Mouse (Mus musculus) heart, embryonic 14.5 days (tissue): ENCODE results near the gene Ercc6l2. TPM values are rescaled to one million over a fixed set of nuclear protein-coding genes. Genes with fewer than 3 reads are reported as not detected.

Experiments
- ATAC-seq: fragments of 200-750 bp; cut with Nextera tagmentation; 2 replicates; pipeline ENCODE4 v1.8.0; 2017; ENCODE audit warnings: low read depth, moderate TSS enrichment; ENCODE audit not compliant: insufficient number of reproducible peaks, insufficient read depth, low FRiP score
- H3K27ac ChIP-seq, 2 experiments: fragments of 200-500 bp in 1 of 2; fragments of 300-500 bp in 1 of 2; sonication (generic) in 1 of 2; replicated peaks in 1 of 2; 2 replicates each; pipeline ENCODE4 v1.5.1; 2012 to 2014; ENCODE audit warnings: low read depth in 2 of 2, low read length in 2 of 2, control low read depth in 1 of 2, mild to moderate bottlenecking in 1 of 2, mixed read lengths in 1 of 2; ENCODE audit not compliant: control insufficient read depth in 1 of 2, insufficient read depth in 1 of 2
- H3K27me3 ChIP-seq: fragments of 300-500 bp; sonication (generic); 2 replicates; pipeline ENCODE4 v1.6.1; 2014; ENCODE audit warnings: mild to moderate bottlenecking, low read length, control low read depth; ENCODE audit not compliant: control insufficient read depth, insufficient read depth
- H3K36me3 ChIP-seq: fragments of 300-500 bp; sonication (generic); 2 replicates; pipeline ENCODE4 v1.6.1; 2014; ENCODE audit warnings: mild to moderate bottlenecking, control low read depth, low read length, mixed read lengths; ENCODE audit not compliant: control insufficient read depth, insufficient read depth
- H3K4me1 ChIP-seq, 2 experiments: fragments of 200-500 bp in 1 of 2; fragments of 300-500 bp in 1 of 2; sonication (generic) in 1 of 2; 2 replicates each; pipeline ENCODE4 v1.6.1; 2012 to 2014; ENCODE audit warnings: low read length in 2 of 2, control low read depth in 1 of 2, mixed read lengths in 1 of 2; ENCODE audit not compliant: control insufficient read depth in 2 of 2, insufficient read depth in 2 of 2
- H3K4me2 ChIP-seq: fragments of 300-500 bp; sonication (generic); 2 replicates; pipeline ENCODE4 v1.6.1; 2014; ENCODE audit warnings: mild to moderate bottlenecking, low read length
- H3K4me3 ChIP-seq, 2 experiments: fragments of 200-500 bp in 1 of 2; fragments of 300-500 bp in 1 of 2; sonication (generic) in 1 of 2; 2 replicates each; pipeline ENCODE4 v1.5.1; 2012 to 2014; ENCODE audit warnings: low read length in 2 of 2, mild to moderate bottlenecking in 2 of 2, control low read depth in 1 of 2, low read depth in 1 of 2, moderate library complexity in 1 of 2; ENCODE audit not compliant: control insufficient read depth in 1 of 2, insufficient read depth in 1 of 2
- H3K9ac ChIP-seq: fragments of 300-500 bp; sonication (generic); 2 replicates; pipeline ENCODE4 v1.6.1; 2014; ENCODE audit warnings: mild to moderate bottlenecking, low read length
- H3K9me3 ChIP-seq: fragments of 300-500 bp; sonication (generic); 2 replicates; pipeline ENCODE4 v1.6.1; 2016; ENCODE audit warnings: low read length, control low read depth; ENCODE audit not compliant: control insufficient read depth
- WGBS: fragments of 180-500 bp; shearing (Covaris S2); extraction: QIAGEN DNeasy Blood & Tissue Kit; methylation state at CpG from one replicate; pipeline ENCODE4 v1.1.7; 2014; 5-methylcytosine and 5-hydroxymethylcytosine counted together
- polyA plus RNA-seq: library from polyadenylated mRNA; unstranded; fragments of >200 nt; fragmentation: Nextera tagmentation; extraction: Ambion mirVana; gene quantifications from 2 replicates; pipeline ENCODE4 v1.2.1, GENCODE M21; 2014

Ercc6l2 gene
- polyA plus RNA-seq, 1 experiment from 2014 or later: 14.3 TPM

DNA sequence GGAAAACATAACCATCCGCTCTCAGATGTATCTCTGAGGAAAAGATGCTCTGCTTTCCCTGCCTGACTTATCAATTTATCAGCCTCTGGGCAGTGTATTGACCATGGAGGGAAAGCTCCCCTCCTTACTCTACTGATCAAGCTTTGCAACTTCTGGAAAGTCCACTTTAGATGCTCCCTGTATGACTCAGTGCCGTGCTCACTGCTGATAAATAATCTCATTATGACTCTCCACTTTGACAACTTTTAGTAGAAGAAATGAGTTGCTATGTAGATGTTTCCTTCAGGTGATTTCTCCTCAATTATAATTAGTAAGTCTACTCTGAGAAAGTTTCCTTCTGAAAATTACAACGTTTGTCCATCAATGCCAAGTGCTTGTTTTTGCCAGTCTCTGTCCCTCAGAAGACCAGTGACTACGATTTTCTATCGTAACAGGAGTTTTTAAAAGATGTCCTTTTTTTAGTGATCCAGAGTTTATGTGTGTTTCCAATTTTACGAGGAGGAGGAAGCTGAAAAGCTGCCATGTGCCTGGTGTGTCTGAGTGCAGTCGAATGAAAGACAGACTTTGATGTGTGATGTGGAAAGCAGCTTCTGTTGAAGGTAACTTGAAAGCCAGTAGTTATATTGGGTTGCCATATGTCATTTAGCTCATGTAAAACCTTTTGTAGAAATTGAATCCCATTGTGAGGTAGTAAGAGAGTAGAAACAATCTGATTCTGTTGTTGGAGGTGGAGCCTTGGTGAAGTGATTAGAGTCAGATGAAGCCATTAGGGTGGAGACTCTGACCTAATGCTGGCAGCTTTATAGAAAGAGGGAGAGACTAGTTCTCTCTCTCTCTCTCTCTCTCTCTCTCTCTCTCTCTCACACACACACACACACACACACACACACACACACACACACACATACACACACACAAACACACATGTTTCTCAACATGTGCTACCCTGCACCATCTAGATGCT lies 21.4 kb upstream of the Ercc6l2 start:
- no peaks in the 10 kb centered on the region for H3K9me3 ChIP-seq
- 74% methylated on average over 7 of the region's 7 CpGs for WGBS
- H3K27ac ChIP-seq: no peak overlapping the region
- no peak overlapping the region for H3K9ac ChIP-seq
- no peak for ATAC-seq
- H3K36me3 ChIP-seq: no peaks in the 10 kb centered on the region
- H3K27me3 ChIP-seq: no peaks in the 10 kb centered on the region
- H3K4me3 ChIP-seq: no peak overlapping the region
- H3K4me1 ChIP-seq: no peaks in the 10 kb centered on the region
- H3K4me2 ChIP-seq: no peak overlapping the region

DNA sequence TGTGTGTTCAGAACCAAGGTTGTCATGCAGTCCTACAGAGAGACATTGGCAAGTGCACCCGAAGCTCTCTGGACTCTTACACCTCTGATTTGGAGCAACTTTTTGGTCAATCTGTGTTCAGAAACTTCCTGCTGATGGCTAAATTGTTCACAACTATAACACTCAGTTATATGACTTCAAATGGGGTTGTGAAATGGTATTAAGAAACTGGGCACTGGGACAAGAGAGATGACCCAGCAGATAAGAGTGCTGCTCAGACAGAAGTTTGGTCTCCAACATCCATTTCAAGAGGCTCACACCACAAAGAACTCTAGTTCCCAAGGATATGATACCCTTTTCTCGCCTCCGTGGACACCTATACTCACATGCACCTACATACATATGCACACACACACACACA lies 16.4 kb upstream of the Ercc6l2 start:
- no peak overlapping the region for H3K4me3 ChIP-seq
- H3K9me3 ChIP-seq: no peaks in the 10 kb centered on the region
- H3K27me3 ChIP-seq: no peaks in the 10 kb centered on the region
- H3K9ac ChIP-seq: no peak overlapping the region
- no peaks in the 10 kb centered on the region for H3K4me1 ChIP-seq
- no peak overlapping the region for H3K4me2 ChIP-seq
- H3K36me3 ChIP-seq: no peaks in the 10 kb centered on the region
- no peak overlapping the region for H3K27ac ChIP-seq
- 80% methylated on average over 3 of the region's 3 CpGs for WGBS
- ATAC-seq: no peak

DNA sequence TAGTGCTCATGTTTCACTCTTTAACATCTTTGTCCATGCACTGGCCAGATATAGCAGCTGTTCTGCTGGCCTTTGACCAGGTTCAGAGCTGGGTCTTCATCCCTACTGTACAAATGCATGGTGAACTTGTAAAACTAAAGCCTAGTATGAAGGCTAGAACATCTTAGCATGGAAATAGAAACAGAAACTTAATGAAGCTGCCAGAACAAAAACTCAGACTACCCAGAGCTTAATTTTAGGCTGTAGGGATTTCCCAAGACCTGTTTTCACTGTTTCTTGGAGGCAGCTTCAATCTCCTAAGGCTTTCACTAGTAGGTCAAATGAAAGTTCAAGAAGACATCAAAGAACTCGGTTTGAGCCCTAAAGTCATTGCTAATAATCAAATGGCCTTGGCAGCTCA lies 15.1 kb upstream of the Ercc6l2 start:
- Histone ChIP-seq H3K27me3 (no peaks in the 10 kb centered on the region), H3K36me3 (no peaks in the 10 kb centered on the region), H3K4me1 (no peaks in the 10 kb centered on the region), H3K9me3 (no peaks in the 10 kb centered on the region), H3K27ac (no peak overlapping the region), H3K4me3 (no peak overlapping the region), H3K9ac (no peak overlapping the region), H3K4me2 (no peak overlapping the region)
- 61% methylated on average over 1 of the region's 1 CpGs for WGBS
- no peak for ATAC-seq

DNA sequence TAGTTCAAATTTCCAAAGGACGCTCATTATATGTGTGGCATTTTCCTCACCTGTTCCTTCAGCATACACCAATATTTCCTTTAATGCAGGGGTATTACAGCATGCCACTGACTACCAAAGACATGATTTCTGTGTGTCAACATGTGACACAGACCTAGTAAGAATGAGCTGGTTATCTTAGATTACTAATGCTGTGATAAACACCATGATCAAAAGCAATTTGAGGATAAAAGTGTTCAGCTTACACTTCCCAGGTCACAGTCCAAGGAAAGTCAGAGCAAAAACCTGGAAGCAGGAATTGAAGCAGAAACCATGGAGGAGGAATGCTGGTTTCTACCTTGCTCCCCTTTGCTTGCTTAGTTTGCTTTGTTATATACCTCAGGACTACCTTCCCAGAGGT lies 13.8 kb upstream of the Ercc6l2 start:
- H3K27me3 ChIP-seq: no peaks in the 10 kb centered on the region
- no peaks in the 10 kb centered on the region for H3K4me1 ChIP-seq
- H3K9ac ChIP-seq: no peak overlapping the region
- H3K36me3 ChIP-seq: no peaks in the 10 kb centered on the region
- no peak overlapping the region for H3K4me3 ChIP-seq
- H3K27ac ChIP-seq: no peak overlapping the region
- no peaks in the 10 kb centered on the region for H3K9me3 ChIP-seq
- WGBS: 82% methylated on average over 1 of the region's 1 CpGs
- ATAC-seq: no peak
- no peak overlapping the region for H3K4me2 ChIP-seq

DNA sequence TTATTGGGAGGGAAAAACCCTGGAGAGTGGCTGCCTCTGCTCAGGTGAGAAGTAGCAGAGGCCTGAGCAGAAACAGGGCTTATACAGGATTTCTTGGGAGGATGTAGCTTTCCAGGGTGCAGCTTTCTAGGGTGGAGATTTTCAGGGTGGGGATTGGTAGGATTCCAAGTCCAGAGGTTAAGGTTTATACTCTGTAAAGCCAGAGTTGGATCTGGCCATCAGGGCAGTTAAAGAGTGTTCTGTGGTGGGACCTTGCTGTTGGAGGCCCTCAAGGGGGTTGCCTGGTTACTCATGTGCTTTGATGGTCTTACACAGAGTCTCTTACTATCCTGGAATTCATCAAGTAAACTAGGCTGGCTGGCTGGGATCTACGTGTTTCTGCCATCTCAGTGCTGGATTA lies 7.8 kb upstream of the Ercc6l2 start:
- Histone ChIP-seq H3K27ac (no peak overlapping the region), H3K36me3 (no peaks in the 10 kb centered on the region), H3K9ac (no peak overlapping the region), H3K27me3 (no peaks in the 10 kb centered on the region), H3K4me2 (no peak overlapping the region), H3K4me3 (no peak overlapping the region), H3K9me3 (no peaks in the 10 kb centered on the region), H3K4me1 (no peaks in the 10 kb centered on the region)
- no peak for ATAC-seq
- WGBS: 43% methylated on average over 1 of the region's 1 CpGs

DNA sequence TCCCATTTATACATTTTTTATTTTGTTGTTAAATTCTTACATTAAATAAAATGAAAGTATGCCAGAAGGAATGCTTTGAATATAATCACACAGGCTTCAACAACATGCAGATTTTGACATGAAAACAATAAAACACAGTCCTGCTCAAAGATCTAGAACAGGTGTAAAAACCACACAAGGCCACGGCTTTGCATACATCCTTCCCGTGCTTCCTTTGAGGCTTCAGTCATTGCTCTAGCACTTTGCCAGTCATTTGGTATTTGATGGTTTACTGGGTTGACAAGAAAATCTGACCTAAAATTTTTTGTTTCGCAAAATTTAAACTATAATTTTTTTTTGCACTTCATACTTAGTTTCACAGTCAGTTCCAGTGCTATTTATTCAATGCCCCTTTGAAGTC lies 7.1 kb upstream of the Ercc6l2 start:
- 87% methylated on average over 3 of the region's 3 CpGs for WGBS
- Histone ChIP-seq H3K9ac (no peak overlapping the region), H3K9me3 (no peaks in the 10 kb centered on the region)

DNA sequence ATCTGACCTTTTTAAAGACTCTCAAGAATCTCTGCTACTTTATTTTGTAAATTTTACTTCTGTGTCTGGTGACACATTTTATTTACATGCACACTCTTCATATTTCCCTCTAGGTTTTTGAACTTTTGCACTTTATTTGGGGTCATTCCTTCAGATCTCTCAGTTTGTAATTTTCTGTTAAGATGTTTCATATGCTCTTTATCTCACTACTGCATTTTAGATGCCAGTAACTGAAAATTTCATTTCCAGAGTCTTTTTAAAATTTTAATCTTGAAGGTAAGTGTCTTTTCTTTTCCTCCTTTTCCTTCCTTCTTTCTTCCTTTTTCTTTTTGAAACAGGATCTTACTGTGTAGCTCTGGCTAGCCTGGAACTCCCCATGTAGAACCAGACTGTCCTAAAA lies 3.6 kb upstream of the Ercc6l2 start:
- H3K4me2 ChIP-seq: no peak overlapping the region
- no peaks in the 10 kb centered on the region for H3K9me3 ChIP-seq
- H3K4me3 ChIP-seq: no peak overlapping the region
- no peak overlapping the region for H3K27ac ChIP-seq
- no peak overlapping the region for H3K9ac ChIP-seq
- H3K4me1 ChIP-seq: peaks cover 2 to 6% of the 10 kb centered on the region in 2 experiments; a peak in 2 of 4 replicates
- H3K36me3 ChIP-seq: no peaks in the 10 kb centered on the region
- ATAC-seq: no peak
- no peaks in the 10 kb centered on the region for H3K27me3 ChIP-seq

More for the DNA sequence above, 7.1 kb upstream of the Ercc6l2 start:
- Histone ChIP-seq H3K36me3 (no peaks in the 10 kb centered on the region), H3K4me3 (no peak overlapping the region), H3K27ac (no peak overlapping the region), H3K4me1 (no peaks in the 10 kb centered on the region), H3K27me3 (no peaks in the 10 kb centered on the region), H3K4me2 (no peak overlapping the region)
- no peak for ATAC-seq

DNA sequence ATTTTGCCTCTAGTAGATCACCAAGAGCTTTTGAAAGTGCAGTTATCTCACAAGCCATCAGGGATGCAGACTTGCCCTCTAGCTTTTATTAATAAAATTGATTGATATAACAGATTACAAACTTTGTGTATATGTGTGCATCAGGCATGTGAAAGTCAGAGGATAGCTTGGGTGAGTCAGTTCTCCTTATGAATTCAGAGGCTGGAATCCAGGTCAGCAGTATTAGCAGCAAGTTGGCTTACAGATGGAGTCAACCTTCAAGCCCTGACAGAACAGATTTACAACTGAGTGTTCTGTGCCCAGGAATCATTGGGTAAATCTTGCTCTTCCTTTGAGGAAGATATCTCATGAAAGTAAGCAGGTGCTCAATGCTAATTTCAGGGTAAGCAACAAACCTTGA lies 891 bp downstream of the Ercc6l2 start:
- Histone ChIP-seq H3K9me3 (no peaks in the 10 kb centered on the region), H3K27me3 (no peaks in the 10 kb centered on the region), H3K9ac (peak overlapping the region; percentile 82), H3K4me2 (peak overlapping the region; percentile 70), H3K4me1 (peaks cover 2 to 6% of the 10 kb centered on the region in 2 experiments; a peak in 2 of 4 replicates), H3K27ac (no peak overlapping the region), H3K36me3 (peaks cover 5% of the 10 kb centered on the region), H3K4me3 (peak overlapping the region in 1 of 2 experiments; percentile 62; a peak in 3 of 4 replicates)
- ATAC-seq: no peak
